Mouse (Mus musculus): Measurements from ENCODE around the gene Stx8. TPM values are rescaled to one million over a fixed set of nuclear protein-coding genes. Genes with fewer than 3 reads are reported as not detected.

Gene Stx8
- polyA plus RNA-seq, 1 experiment, result 34.7 TPM

DNA sequence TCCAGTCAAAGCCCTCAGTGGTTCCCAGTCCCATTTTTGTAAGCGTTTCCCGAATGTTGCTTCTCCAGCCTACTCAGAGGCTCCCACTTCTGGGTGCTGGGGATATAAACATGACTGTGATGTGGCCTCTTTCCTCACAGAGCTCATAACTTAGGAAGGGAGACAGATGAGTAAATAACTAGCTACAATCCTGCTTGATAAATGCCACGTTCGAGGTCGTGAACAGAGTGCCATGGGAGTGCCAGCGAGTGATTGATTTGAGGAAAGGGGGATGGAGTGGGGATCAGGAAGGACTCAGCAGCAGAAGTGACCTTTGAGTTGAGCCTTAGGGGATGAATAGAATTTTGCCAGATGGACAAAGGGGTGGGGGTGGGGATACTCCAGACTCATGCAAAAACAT is 41.7 kb downstream of the Stx8 start:
- Histone ChIP-seq H3K4me1 (ENCODE audit: control insufficient read depth, insufficient read depth, low read length) (no peaks in the 10 kb centered on the region; the same call in 1 of the 2 replicates), H3K4me3 (ENCODE audit: insufficient read depth, low read length) (no peak overlapping the region), H3K27ac (ENCODE audit: insufficient read depth, low read length) (no peak overlapping the region)
- TF ChIP-seq POLR2A (IDR thresholded peaks at IDR 0.05; ENCODE audit: extremely low read depth, insufficient read depth, low read length) (no peak), CTCF (IDR thresholded peaks at IDR 0.05; ENCODE audit: extremely low read depth, insufficient read depth, low read length) (no peak)

DNA sequence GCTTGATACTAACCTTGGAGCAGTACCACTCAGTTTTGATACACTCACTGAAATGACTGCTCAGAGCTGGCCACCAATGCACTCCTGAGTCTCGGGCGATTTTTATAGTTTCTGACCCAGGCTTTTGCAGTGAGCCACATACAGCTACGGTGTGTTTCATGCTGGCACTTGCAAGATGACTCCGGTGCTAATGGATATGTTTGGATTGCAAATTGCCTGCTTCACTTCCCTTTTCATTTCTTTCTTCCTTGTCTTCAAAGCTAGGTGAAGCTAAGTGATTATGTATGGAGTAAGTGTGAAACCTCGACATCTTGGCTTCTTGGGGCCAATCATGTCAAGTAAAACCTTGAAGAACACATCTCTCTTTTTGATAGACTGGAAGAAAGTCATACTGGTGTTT is 43.4 kb downstream of the Stx8 start:
- TF ChIP-seq POLR2A (IDR thresholded peaks at IDR 0.05; ENCODE audit: extremely low read depth, insufficient read depth, low read length) (no peak), CTCF (IDR thresholded peaks at IDR 0.05; ENCODE audit: extremely low read depth, insufficient read depth, low read length) (no peak)
- Histone ChIP-seq H3K27ac (ENCODE audit: insufficient read depth, low read length) (no peak overlapping the region), H3K4me3 (ENCODE audit: insufficient read depth, low read length) (no peak overlapping the region)

DNA sequence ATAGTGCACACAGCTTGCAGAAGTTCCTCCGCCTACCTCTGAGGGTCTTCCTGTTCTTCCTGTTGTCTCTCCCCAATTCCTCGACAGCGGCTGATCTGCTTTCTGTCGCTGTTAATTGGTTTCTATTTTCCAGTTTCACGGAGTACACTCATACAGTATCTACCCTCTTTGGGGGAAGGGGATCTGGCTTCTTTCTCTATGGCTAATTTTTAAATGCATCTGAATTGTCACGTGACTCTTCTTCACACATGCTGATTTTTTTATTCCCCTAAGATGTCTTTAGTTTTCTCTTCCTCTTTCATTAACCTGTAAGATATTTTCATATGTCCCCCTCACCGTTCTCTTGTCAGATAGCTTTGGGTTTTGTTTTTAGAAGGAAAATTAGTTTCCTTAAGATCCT is 46.2 kb downstream of the Stx8 start:
- no peak for TF ChIP-seq CTCF (IDR thresholded peaks at IDR 0.05; ENCODE audit: extremely low read depth, insufficient read depth, low read length)
- Histone ChIP-seq H3K4me1 (ENCODE audit: control insufficient read depth, insufficient read depth, low read length) (no peaks in the 10 kb centered on the region), H3K4me3 (ENCODE audit: insufficient read depth, low read length) (no peak overlapping the region), H3K27ac (ENCODE audit: insufficient read depth, low read length) (no peak overlapping the region)

More for the DNA sequence above, 43.4 kb downstream of the Stx8 start:
- H3K4me1 ChIP-seq (ENCODE audit: control insufficient read depth, insufficient read depth, low read length), result no peaks in the 10 kb centered on the region; the same call in 1 of the 2 replicates

DNA sequence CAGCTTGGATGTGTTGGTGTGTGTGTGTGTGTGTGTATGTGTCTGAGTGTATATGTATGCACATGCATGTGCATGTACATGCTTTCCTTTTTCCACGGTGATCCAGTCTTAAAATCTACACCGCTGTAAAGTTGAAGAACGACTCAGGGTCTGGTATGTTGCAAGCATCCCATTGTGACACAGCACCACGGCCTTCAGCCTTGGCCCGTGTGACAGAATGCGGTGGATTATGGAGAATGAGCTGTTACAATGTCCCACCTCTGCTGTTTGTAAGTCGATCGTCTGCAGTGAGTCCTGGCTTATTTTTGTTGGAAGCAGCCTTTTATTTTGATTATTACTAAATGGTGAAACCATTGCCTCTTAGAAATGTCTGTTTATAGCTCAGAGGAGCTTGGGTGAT is 52.2 kb downstream of the Stx8 start:
- Histone ChIP-seq H3K4me3 (ENCODE audit: insufficient read depth, low read length) (no peak overlapping the region), H3K4me1 (ENCODE audit: control insufficient read depth, insufficient read depth, low read length) (no peaks in the 10 kb centered on the region), H3K27ac (ENCODE audit: insufficient read depth, low read length) (no peak overlapping the region)
- TF ChIP-seq POLR2A (IDR thresholded peaks at IDR 0.05; ENCODE audit: extremely low read depth, insufficient read depth, low read length) (no peak), CTCF (IDR thresholded peaks at IDR 0.05; ENCODE audit: extremely low read depth, insufficient read depth, low read length) (no peak)

DNA sequence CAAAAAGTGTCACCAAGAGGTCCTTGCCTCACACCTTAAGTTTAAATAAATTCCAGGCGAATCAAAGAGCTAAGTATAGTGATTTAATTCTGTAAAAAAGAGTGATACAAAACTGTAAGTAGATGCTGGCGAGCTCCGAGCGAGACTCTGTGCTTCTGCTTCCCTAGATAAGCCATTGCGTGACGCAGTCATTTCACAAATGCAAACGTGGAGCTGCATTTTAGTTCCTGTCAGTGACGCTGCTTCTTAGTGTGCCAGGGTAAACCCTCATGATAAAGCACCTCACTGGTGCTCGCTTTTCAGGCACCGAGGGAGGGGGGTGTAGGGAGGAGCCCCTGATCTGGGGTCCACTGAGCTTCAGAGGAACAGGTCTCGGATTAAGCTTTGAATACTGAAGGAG is 53.2 kb downstream of the Stx8 start:
- no peak overlapping the region for H3K27ac ChIP-seq (ENCODE audit: insufficient read depth, low read length)
- TF ChIP-seq POLR2A (IDR thresholded peaks at IDR 0.05; ENCODE audit: extremely low read depth, insufficient read depth, low read length), result no peak
- TF ChIP-seq CTCF (IDR thresholded peaks at IDR 0.05; ENCODE audit: extremely low read depth, insufficient read depth, low read length), result no peak
- H3K4me3 ChIP-seq (ENCODE audit: insufficient read depth, low read length), result no peak overlapping the region
- no peaks in the 10 kb centered on the region for H3K4me1 ChIP-seq (ENCODE audit: control insufficient read depth, insufficient read depth, low read length)

DNA sequence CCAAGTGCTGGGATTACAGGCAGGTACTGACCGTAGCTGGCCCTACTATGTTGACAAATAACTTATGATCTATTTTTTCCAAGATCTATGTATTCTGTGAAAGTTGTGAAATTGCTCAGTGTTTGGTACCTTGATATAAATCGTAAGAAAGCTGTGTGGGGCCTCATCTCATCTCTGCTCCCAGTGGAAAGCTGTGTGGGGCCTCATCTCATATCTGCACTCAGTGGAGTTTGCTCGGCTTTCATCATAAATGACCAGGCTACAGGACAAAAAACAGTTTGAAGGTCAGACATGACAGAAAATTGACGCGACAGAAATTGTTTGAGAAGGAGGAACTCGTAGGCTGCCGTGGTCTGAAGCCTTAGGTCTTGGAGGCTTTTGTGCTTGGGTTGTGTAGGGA is 56.0 kb downstream of the Stx8 start:
- H3K4me3 ChIP-seq (ENCODE audit: insufficient read depth, low read length), result no peak overlapping the region
- no peaks in the 10 kb centered on the region for H3K4me1 ChIP-seq (ENCODE audit: control insufficient read depth, insufficient read depth, low read length)
- H3K27ac ChIP-seq (ENCODE audit: insufficient read depth, low read length), result no peak overlapping the region
- no peak for TF ChIP-seq POLR2A (IDR thresholded peaks at IDR 0.05; ENCODE audit: extremely low read depth, insufficient read depth, low read length)
- no peak for TF ChIP-seq CTCF (IDR thresholded peaks at IDR 0.05; ENCODE audit: extremely low read depth, insufficient read depth, low read length)

DNA sequence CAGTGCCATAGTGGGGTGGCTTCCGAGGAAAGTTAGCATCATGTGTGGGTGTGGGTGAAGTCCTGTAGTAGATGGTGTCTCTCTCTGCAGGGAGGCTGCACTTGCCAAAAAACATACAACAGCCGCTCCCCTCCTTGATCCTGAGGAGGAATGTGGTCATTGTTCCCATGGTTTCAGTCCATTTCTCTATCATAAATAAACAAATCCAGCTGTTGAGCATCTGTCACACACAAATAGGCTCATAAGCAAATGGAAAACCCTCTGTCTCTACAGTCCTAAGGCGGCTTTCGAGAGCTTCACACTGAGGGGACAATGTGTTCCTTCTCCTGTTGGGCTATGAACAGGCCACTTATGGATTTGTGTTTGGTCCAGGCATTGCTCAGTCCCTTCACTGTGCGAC is 56.9 kb downstream of the Stx8 start:
- no peaks in the 10 kb centered on the region for H3K4me1 ChIP-seq (ENCODE audit: control insufficient read depth, insufficient read depth, low read length)
- H3K4me3 ChIP-seq (ENCODE audit: insufficient read depth, low read length), result no peak overlapping the region
- no peak for TF ChIP-seq POLR2A (IDR thresholded peaks at IDR 0.05; ENCODE audit: extremely low read depth, insufficient read depth, low read length)
- TF ChIP-seq CTCF (IDR thresholded peaks at IDR 0.05; ENCODE audit: extremely low read depth, insufficient read depth, low read length), result no peak
- no peak overlapping the region for H3K27ac ChIP-seq (ENCODE audit: insufficient read depth, low read length)

DNA sequence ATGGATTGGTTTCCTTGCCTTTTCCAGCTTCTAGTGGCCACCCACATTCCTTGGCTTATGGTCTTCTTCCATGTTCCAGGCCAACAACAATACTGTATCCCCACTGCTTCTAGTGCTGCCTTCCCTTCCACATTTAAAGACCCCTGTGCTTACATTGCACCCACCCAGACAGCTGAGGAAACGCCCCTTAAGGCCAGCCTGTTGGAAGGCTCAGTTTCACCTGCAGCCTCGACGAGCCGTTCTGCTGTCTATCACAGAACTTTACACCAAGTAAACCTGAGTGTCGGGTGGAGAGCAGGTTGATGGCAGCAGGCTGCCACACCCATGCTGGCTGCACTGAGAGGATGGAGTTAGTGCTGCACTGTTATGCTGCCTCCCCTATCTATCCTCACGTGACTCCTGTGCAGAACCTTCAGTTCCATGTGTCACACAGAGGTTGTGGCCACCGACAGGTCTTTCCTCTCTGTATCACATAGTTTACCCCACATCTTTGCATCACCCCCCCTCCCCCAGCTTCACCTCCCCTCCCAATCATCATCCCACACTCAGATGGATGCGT is 57.9 kb downstream of the Stx8 start:
- no peaks in the 10 kb centered on the region for H3K4me1 ChIP-seq (ENCODE audit: control insufficient read depth, insufficient read depth, low read length)
- no peak overlapping the region for H3K4me3 ChIP-seq (ENCODE audit: insufficient read depth, low read length)
- TF ChIP-seq POLR2A (IDR thresholded peaks at IDR 0.05; ENCODE audit: extremely low read depth, insufficient read depth, low read length) (no peak), CTCF (IDR thresholded peaks at IDR 0.05; ENCODE audit: extremely low read depth, insufficient read depth, low read length) (no peak)
- no peak overlapping the region for H3K27ac ChIP-seq (ENCODE audit: insufficient read depth, low read length)

DNA sequence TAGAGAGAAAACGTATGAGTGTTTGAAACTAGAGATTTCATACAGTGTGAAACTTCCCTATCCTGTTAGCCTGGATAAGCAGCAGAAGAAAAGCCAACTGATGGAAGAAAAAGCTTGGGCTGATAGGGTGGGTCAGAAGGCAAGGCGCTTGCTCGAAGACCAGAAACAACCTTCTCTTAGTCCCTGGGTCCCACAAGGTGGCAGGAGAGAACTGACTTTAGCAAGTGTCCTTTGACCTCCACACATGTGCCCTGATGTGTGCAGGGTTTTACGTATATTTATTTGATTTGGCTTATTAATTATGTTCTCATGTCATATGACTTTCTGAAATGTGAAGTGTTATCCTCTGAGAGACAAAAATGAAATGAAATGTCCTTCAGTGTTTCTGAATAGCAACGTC is 60.6 kb downstream of the Stx8 start:
- TF ChIP-seq POLR2A (IDR thresholded peaks at IDR 0.05; ENCODE audit: extremely low read depth, insufficient read depth, low read length), result no peak
- no peak for TF ChIP-seq CTCF (IDR thresholded peaks at IDR 0.05; ENCODE audit: extremely low read depth, insufficient read depth, low read length)
- H3K4me1 ChIP-seq (ENCODE audit: control insufficient read depth, insufficient read depth, low read length), result peaks cover 2% of the 10 kb centered on the region; the same call in 1 of the 2 replicates
- no peak overlapping the region for H3K4me3 ChIP-seq (ENCODE audit: insufficient read depth, low read length)
- no peak overlapping the region for H3K27ac ChIP-seq (ENCODE audit: insufficient read depth, low read length)

DNA sequence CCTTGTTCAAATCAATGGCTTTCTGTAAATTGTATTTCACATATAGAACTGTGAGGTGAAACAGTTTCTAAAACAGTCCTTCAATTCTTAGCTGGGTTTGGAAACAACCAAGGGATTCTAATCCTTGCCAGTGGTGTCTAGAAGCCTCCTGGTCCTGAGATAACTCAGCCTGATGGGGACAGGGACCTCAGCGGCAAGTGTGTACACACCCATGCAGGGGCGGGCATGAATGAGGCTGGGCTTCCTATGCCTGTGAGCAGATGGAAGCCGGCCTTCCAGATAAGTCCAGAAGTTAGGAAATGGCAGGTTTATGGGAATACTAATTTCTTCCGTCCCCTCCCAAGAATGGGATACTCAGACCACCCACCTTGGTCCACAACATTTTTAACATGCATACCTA is 63.1 kb downstream of the Stx8 start:
- H3K4me3 ChIP-seq (ENCODE audit: insufficient read depth, low read length), result no peak overlapping the region
- no peak overlapping the region for H3K27ac ChIP-seq (ENCODE audit: insufficient read depth, low read length)
- H3K4me1 ChIP-seq (ENCODE audit: control insufficient read depth, insufficient read depth, low read length), result peaks cover 2% of the 10 kb centered on the region; the same call in 1 of the 2 replicates
- no peak for TF ChIP-seq POLR2A (IDR thresholded peaks at IDR 0.05; ENCODE audit: extremely low read depth, insufficient read depth, low read length)
